In the genomic region with DNA sequence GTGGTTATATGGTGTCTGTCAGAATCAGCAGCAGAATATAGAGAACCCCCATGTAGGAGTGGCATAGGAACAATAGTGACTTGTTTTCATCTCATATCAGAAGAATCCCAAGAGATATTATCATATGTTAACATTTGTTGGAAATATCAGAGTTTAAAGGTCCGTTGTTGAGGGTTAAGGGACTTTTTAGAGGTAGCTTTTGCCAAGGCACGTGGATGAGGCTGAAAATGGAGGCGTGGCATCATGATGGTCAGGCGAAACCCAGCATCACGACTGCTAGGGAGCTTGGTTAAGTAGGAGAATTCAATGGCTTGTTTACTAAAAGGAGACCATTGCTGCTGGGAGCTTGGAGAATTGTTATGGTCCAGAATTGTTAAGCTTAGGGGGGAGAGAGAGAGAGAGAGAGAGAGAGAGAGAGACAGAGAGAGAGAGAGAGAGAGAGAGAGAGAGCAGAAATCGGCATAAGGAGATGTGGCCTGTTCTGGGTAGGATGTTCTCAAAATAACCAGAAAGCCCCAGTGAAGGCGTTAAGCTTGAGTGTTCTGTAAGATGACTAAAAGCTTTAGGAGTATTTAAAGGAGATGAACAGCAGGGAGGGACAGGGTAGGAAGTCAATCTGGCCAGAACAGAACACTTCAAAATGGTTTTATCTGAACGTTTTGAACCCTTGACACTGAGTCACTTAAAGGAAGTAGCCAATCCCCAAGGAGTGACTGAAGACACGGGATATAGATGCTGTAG, we compare ENCODE assay signal across 20 mouse cellular contexts.
DNase-seq lines count a peak whose midpoint lies in the region; ATAC-seq and TF ChIP-seq lines count a peak whose summit lies in the region.
"Had no signal": no experiment of that assay in that cellular context is flagged by ENCODE, and none has a peak within 500 bp of the region (broad histone marks: within the 10 kb centered on the region; RNA-seq: fewer than 3 reads in every experiment).

No protein-coding gene starts in this region.

- no peak overlapping the region for H3K4me2 ChIP-seq in heart, postnatal 0 days (ENCODE audit: low read depth, low read length)
- H3K4me2 ChIP-seq in limb, embryonic 15.5 days = no peak overlapping the region
- H3K4me2 ChIP-seq: embryonic facial prominence, embryonic 12.5 days; forebrain, embryonic 15.5 days; heart, embryonic 13.5 days; hindbrain, embryonic 13.5 days had no signal

- no peak overlapping the region for H3K4me3 ChIP-seq in heart, postnatal 0 days (ENCODE audit: low read depth, low read length)
- no peak overlapping the region for H3K4me3 ChIP-seq in limb, embryonic 15.5 days
- no peak overlapping the region for H3K4me3 ChIP-seq in limb, embryonic 10.5 days
- H3K4me3 ChIP-seq in brown adipose tissue, adult 24 weeks (ENCODE audit: insufficient read depth, low read depth, low read length) = no peak overlapping the region
- H3K4me3 ChIP-seq: embryonic facial prominence, embryonic 12.5 days; forebrain, embryonic 15.5 days; heart, embryonic 13.5 days; hindbrain, embryonic 13.5 days had no signal

- no peak for TF ChIP-seq CTCF in heart, postnatal 0 days (IDR thresholded peaks at IDR 0.05; ENCODE audit: low read depth)

- 52% methylated on average over 9 of the region's 9 CpGs for WGBS in heart, postnatal 0 days
- WGBS in limb, embryonic 15.5 days = 67% methylated on average over 9 of the region's 9 CpGs
- WGBS in limb, embryonic 10.5 days = 74% methylated on average over 9 of the region's 9 CpGs

- peak; percentile 73 for ATAC-seq in frontal cortex, adult (ENCODE audit: low TSS enrichment)
- ATAC-seq in heart, postnatal 0 days (ENCODE audit: insufficient read depth, low read depth) = no peak
- no peak for ATAC-seq in limb, embryonic 15.5 days (ENCODE audit: insufficient number of reproducible peaks, low FRiP score, low TSS enrichment, low read depth)
- ATAC-seq: CD4-positive, CD25-positive, alpha-beta regulatory T cell, adult 4 months; hindbrain, postnatal 0 days had no signal

- H3K36me3 ChIP-seq in heart, postnatal 0 days (replicated peaks; ENCODE audit: control insufficient read depth, insufficient read depth, low read length) = no peaks in the 10 kb centered on the region
- H3K36me3 ChIP-seq in limb, embryonic 15.5 days = no peaks in the 10 kb centered on the region
- H3K36me3 ChIP-seq in limb, embryonic 10.5 days = no peaks in the 10 kb centered on the region
- H3K36me3 ChIP-seq: embryonic facial prominence, embryonic 12.5 days; forebrain, embryonic 15.5 days; heart, embryonic 13.5 days; hindbrain, embryonic 13.5 days had no signal

- H3K9me3 ChIP-seq in heart, postnatal 0 days (replicated peaks; ENCODE audit: control insufficient read depth, low read length) = no peaks in the 10 kb centered on the region
- H3K9me3 ChIP-seq in limb, embryonic 15.5 days = no peaks in the 10 kb centered on the region
- no peaks in the 10 kb centered on the region for H3K9me3 ChIP-seq in limb, embryonic 10.5 days (replicated peaks)
- H3K9me3 ChIP-seq: embryonic facial prominence, embryonic 12.5 days; forebrain, embryonic 15.5 days; heart, embryonic 13.5 days; hindbrain, embryonic 13.5 days had no signal

- H3K27me3 ChIP-seq in heart, postnatal 0 days (ENCODE audit: control insufficient read depth, insufficient read depth, low read length) = no peaks in the 10 kb centered on the region
- no peaks in the 10 kb centered on the region for H3K27me3 ChIP-seq in limb, embryonic 15.5 days
- no peaks in the 10 kb centered on the region for H3K27me3 ChIP-seq in limb, embryonic 10.5 days (ENCODE audit: low read depth, poor library complexity, severe bottlenecking)
- H3K27me3 ChIP-seq: embryonic facial prominence, embryonic 12.5 days; forebrain, embryonic 15.5 days; heart, embryonic 13.5 days; hindbrain, embryonic 13.5 days had no signal

- no peak overlapping the region for H3K9ac ChIP-seq in heart, postnatal 0 days (replicated peaks; ENCODE audit: low read depth, low read length)
- H3K9ac ChIP-seq in limb, embryonic 15.5 days = no peak overlapping the region
- H3K9ac ChIP-seq: embryonic facial prominence, embryonic 12.5 days; forebrain, embryonic 15.5 days; heart, embryonic 13.5 days; hindbrain, embryonic 13.5 days had no signal

- DNase-seq in frontal cortex, postnatal 10 days (ENCODE audit: low spot score in 2 of 2) = no peak
- no peak for DNase-seq in heart, postnatal 0 days (ENCODE audit: low spot score)
- no peak for DNase-seq in heart, adult 18-20 months
- no peak for DNase-seq in limb, embryonic 10.5 days (ENCODE audit: low spot score)
- DNase-seq in spleen, adult 12 weeks (ENCODE audit: low spot score) = no peak
- DNase-seq: adrenal gland, postnatal 10 days; B cell, adult 2 months; cerebellum, adult 2 months; cerebellum, postnatal 14 days; gastrocnemius, postnatal 14 days; heart, postnatal 14 days had no signal

- peak overlapping the region; percentile 4; the same call in 1 of the 2 replicates for H3K27ac ChIP-seq in heart, postnatal 0 days (ENCODE audit: low read depth)
- peak overlapping the region; percentile 33; the same call in 1 of the 2 replicates for H3K27ac ChIP-seq in limb, embryonic 15.5 days
- no peak overlapping the region for H3K27ac ChIP-seq in limb, embryonic 10.5 days
- peak overlapping the region; percentile 72 for H3K27ac ChIP-seq in brown adipose tissue, adult 24 weeks (replicated peaks; ENCODE audit: low read depth, low read length)
- H3K27ac ChIP-seq: forebrain, embryonic 15.5 days; hindbrain, embryonic 13.5 days; hindbrain, postnatal 0 days had no signal

- no peak for TF ChIP-seq EP300 in heart, postnatal 0 days (IDR thresholded peaks at IDR 0.05; ENCODE audit: low read depth)

- peaks cover 7% of the 10 kb centered on the region; the same call in 1 of the 2 replicates for H3K4me1 ChIP-seq in heart, postnatal 0 days (ENCODE audit: control insufficient read depth, insufficient read depth)
- H3K4me1 ChIP-seq in limb, embryonic 15.5 days = peaks cover 10% of the 10 kb centered on the region; the same call in 1 of the 2 replicates
- no peaks in the 10 kb centered on the region for H3K4me1 ChIP-seq in limb, embryonic 10.5 days
- peaks cover 20% of the 10 kb centered on the region for H3K4me1 ChIP-seq in brown adipose tissue, adult 24 weeks (ENCODE audit: control insufficient read depth, insufficient read depth, insufficient read length, low read length)
- H3K4me1 ChIP-seq: embryonic facial prominence, embryonic 12.5 days had no signal
